Mouse (Mus musculus) frontal cortex, postnatal 14 days (tissue): ENCODE results near the gene Rph3al.

Experiments
- DNase-seq, 2 experiments: peaks; one replicate each; pipeline ENCODE4 v3.0.0; 2022; ENCODE audit warnings: low spot score in 2 of 2

Rph3al gene

GRCm38 (mm10) chr11:75950459-75950858 is 12.2 kb upstream of the Rph3al start:
- DNase-seq = no peak

DNA sequence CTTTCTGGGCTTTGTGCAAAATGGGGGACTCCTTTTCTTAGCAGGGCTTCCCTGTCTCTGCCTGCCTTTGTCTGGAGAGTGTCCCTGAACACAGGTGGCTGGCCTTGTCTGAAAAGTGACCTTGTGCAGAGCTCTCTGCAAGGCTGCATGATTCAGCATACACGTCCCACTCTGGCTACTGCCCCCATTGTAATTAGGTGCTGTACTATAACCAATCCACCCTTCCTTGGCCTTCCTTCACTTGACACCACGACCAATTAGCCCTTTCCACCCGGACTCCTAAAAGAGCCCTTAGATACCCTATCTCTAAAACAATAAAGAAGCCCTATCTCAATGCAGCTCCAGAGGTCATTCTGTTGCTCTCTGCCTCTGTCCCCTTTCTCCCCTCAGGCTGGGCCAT is 10.6 kb upstream of the Rph3al start:
- DNase-seq = no peak

DNA sequence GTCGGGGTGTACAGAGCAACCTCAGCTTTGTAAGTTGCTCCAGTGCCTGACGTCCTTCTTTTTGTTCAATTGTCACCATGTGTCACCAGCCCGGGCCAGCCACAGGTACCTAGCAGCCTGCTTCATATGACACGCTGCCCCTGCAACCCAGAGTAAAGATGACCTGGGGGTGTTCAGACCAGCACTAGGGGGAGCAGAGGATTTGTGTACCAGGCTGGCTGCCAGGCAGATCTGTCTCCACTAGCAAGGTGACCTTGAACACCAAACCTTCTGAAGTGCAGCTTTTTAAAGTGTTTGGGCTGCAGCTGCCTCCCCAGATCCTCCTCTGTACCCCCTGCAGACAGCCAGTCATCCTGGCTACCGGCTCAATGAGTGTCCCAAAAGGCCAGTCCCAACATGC is 9.0 kb upstream of the Rph3al start:
- DNase-seq = no peak

- DNase-seq = no peak
Measured at GRCm38 (mm10) chr11:75945805-75946450, 7.7 kb upstream of the Rph3al start.

DNA sequence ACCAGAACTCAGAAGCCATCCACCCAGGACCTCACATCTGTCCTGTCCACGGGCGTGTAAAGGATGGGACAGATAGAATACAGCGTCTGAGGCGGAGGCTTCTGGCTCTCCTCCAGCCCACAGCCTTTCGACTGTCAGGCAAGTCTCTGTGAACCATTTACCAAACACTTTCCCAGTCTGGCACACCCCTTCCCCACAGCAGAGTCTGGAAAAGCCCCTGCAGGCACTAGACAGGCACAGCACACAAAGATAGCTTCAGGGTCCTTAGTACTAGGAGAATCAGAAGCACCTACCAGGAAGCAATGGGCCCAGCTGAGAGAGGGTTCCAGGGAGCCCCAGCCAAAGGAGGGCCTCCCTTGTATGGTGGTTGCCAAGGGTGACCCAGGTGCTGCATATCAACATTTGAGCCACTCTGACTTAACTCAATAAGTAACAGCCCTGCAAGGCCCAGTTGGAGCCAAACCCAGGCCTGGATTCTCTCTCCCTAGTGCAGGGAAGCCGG is 808 bp downstream of the Rph3al start:
- DNase-seq = no peak

GRCm38 (mm10) chr11:75935819-75936430 is 2.3 kb downstream of the Rph3al start:
- DNase-seq = no peak

GRCm38 (mm10) chr11:75934425-75934824 is 3.8 kb downstream of the Rph3al start:
- no peak for DNase-seq

GRCm38 (mm10) chr11:75933371-75933770 is 4.9 kb downstream of the Rph3al start:
- DNase-seq = no peak

GRCm38 (mm10) chr11:75930911-75931678 is 7.1 kb downstream of the Rph3al start:
- DNase-seq = no peak

DNA sequence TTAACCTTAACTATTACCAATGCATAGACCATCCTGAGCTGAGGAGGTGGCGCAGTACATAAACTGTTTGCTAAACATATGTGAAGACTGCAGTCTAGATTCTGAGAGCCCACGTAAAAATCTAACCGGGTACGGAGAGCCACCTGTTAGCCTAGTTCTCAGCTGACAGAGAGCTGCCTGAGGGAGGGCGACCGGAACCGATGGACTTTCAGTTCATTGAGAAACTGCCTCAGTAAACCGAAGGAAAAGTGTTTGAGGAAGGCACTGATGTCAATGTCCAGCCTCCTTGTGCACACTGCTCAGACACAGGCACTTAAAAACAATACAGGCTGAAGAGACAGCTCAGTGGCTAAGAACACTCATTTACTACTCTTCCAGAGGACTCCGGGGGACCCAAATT is 8.0 kb downstream of the Rph3al start:
- no peak for DNase-seq

DNA sequence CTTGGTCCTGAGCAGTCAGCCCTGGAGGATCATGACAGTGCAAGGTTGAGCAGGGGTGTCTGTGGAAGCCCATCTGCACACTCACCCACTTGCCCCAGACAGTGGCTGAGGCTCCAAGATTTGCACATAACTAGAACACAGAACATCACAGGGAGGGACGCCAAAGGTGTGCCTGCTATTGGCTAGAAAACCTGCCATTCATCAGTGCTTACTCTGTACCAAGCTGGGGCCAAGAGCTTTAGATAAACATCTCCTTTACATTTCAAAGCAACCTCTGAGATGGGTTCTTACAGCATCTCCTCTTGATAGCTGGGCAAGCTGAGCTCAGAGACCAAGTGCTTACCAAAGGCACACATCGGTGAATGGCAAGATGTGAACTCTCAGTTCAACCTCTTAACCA is 10.3 kb downstream of the Rph3al start:
- no peak for DNase-seq

DNA sequence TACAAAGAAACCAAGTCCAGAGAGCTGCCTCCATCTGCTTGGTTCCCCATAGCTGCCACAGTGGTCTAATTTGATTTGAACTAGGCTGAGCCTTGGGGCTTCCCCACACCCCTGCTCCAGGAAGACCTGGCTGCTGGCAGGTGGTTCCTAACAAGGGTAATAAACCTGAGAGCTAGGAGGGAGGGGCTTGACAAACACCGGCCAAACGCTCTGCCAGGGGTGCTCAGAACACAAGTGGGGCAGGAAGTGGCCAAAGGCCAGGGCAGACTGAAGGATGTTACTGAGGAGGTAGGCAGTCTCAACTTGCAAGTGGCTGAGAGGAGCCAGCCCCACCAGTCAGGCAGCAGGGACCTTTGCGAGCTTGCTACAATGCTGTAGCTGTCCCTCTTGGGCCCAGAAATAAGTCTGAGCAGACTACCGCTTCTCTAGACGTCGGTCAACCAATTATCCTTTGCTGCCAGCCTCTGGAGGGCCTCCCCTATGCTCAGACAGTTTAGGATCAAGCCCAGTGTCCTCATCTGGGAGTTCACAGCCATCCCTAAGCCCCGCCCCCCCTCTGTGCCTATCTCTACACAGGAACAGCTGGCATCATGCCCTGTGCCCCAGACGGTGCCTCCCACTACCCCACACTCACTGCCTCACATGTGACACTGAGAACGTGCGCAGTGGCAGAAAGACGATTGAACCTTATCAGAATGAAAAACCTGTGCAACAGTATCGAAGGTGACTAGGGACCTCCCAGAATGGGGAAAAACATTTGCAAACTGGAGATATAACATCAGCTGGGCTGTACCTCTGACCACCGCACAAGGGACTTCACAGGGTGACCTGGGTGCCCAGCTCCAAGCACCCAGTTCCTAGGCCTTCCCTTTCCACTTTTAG is 11.6 kb downstream of the Rph3al start:
- DNase-seq = no peak

GRCm38 (mm10) chr11:75925801-75926200 is 12.4 kb downstream of the Rph3al start:
- no peak for DNase-seq

GRCm38 (mm10) chr11:75922741-75923140 is 15.5 kb downstream of the Rph3al start:
- no peak for DNase-seq

DNA sequence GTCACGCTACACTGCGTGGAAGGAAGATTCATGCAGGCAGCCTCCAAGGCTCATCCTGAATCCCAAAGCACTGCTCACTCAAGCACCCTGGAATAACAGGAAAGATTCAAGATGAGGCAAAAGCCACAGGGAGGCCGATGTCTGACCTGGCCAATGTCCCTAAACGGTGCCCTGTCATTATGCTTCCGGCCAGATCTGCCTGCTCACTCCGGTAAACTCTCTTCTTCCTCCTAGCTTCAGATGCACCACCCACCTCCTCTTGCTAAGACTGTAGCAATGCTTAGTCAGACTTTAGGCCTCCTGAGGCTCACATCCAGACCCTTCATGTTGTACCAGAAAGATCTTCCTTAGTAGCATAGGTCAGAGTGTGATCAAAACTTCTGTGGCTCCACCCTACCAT is 19.1 kb downstream of the Rph3al start:
- no peak for DNase-seq

- no peak for DNase-seq
Measured at GRCm38 (mm10) chr11:75917340-75917739, 20.9 kb downstream of the Rph3al start.

DNA sequence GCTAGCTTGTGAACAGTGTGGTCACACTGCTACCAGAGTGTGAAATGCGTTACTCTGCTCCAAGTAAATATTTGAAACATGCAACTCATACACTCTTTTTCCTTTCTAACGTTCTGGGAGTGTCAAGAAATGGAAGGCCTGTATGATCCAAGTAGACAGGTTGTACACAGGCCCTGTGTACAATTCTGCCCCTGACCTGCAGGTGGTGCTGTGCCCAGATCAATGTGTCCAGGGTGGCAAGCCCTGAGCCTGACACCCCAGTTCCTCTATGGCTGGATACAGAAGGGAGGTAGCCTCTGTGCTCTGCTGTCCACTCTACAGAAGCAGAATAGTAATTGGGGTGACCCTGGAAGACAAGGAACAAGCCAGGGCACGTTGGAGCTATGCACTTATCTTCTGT is 24.3 kb downstream of the Rph3al start:
- DNase-seq = no peak

GRCm38 (mm10) chr11:75912944-75913657 is 25.1 kb downstream of the Rph3al start:
- DNase-seq = no peak

DNA sequence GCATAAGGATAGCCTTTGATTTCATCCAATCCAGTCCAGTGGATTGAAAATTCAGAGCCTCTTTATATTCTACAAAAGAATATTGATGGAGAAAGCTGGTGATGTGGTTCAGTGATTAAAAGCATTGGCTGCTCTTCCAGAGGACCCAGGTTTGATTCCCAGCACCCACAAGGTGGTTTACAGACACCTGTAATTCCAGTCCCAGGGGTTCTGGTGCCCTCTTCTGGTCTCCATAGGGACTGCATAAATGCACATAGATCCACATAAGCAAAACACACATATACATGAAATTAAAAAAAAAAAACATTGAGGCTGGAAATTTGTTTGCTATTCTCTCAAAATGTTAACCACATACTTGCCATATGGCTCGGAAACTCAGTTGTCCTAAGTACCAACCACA is 26.3 kb downstream of the Rph3al start:
- DNase-seq = no peak

DNA sequence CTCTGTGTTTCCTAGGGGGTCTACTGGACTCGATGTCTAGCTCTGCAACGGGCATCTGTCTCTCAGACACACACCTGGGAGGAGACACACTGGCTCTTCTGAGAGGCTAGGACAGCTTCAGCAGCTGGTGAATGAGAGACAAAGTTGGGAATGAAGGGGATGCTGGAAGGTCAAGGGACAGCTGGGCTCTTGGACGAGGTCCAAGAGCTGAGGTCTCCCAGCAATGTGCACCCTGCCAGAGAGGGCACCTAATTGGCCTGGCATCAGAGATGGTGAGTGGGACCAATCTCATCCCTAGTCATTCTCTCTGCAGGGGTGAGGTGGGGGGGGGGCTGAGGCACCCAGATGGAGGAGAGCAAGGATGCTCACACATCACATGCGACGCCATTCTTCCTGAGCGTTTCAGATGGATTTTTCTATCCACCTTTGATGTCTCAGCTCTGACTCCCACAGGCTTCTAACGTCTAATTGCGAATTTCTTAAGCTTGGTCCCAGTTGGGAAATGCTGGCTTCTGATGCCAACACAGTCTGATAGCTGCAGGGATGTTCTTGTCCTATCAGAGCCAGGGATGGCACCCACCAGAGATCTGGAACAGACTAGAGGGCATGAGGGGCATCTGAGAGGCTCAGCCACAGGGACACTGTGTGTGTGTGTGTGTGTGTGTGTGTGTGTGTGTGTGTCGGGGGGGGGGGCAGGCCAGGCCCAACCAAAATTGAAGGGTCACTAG is 28.4 kb downstream of the Rph3al start:
- no peak for DNase-seq

- no peak for DNase-seq
Measured at GRCm38 (mm10) chr11:75907406-75907805, 30.8 kb downstream of the Rph3al start.
